8 mouse cellular contexts compared by ENCODE assay signal in the genomic region with DNA sequence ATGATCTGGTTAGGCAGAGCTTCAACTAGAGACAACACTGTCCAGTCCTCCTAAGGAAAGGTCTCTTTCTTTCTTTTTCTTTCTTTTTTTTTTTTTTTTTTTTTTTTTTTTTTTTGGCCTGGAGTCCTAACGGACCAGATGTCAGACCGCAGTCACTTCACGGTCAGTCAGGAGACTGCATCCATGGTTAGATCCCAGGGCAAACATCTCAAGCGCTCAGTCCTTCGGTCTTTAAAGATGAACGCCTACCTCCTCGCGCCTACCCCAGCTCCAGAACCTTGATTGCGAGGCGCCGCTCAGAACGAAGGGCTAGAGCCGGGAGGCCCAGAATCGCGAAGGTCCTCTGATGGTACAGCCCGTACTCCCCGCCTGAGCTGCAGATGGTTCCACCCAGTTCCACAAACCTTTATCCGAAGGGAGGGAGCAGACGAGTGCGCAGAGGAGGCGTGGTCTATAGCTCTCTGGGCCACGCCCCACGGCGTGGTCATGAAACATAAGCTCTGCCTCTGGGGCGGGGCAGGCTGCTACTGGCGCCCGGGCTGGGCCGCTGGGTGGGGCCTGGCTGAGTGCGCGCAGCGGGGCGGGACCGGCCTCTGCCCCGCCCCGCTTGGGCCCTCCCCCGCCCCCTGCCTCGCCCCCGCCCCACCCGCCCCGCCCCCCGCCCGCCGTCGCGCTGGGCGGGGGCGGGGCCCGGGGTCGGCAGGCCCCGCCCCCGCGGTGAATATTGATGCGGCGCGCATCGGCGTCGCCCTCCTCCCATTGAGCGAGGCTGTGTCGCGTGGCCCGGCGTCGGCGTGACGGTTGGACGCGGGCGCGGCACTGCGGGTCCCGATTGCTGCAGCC. TPM values are rescaled to one million over a fixed set of nuclear protein-coding genes. Genes with fewer than 3 reads are reported as not detected.
DNase-seq lines count a peak whose midpoint lies in the region; ATAC-seq lines count a peak whose summit lies in the region.

A gene (plus strand): TSS at position 720 of the 843 bp plus-strand sequence.

- WGBS in hindbrain, embryonic 14.5 days, result under 1% methylated on average over 36 of the region's 72 CpGs

- peak; percentile 99 for DNase-seq in R1 (ENCODE audit: low read depth, low spot score)
- peak; percentile 98 to 99 for DNase-seq in cerebellum, postnatal 25 days
- DNase-seq in frontal cortex, postnatal 25 days (ENCODE audit: low spot score in 2 of 2), result peak; percentile 97 to 98
- peak; percentile 100 for DNase-seq in hindbrain, embryonic 14.5 days (ENCODE audit: low spot score)
- DNase-seq in layer of hippocampus, postnatal 36 days, result peak; percentile 98 to 99
- peak; percentile 100 for DNase-seq in lung, postnatal 36 days
- peak; percentile 100 for DNase-seq in retina, postnatal 1 day
- DNase-seq in urinary bladder, adult 18-20 months (ENCODE audit: low spot score in 2 of 2), result peak; percentile 94 to 97

- H3K27me3 ChIP-seq in hindbrain, embryonic 14.5 days (ENCODE audit: control insufficient read depth, insufficient read depth, low read length), result no peaks in the 10 kb centered on the region

- ATAC-seq in hindbrain, embryonic 14.5 days (ENCODE audit: low FRiP score), result peak; percentile 95

- peak within 1 kb of the TSS; percentile 99 for H3K27ac ChIP-seq in hindbrain, embryonic 14.5 days

- H3K9ac ChIP-seq in hindbrain, embryonic 14.5 days, result peak within 1 kb of the TSS; percentile 91

- peak within 1 kb of the TSS; percentile 85 for H3K4me3 ChIP-seq in hindbrain, embryonic 14.5 days (replicated peaks; ENCODE audit: low read length)

- peaks cover 37% of the 10 kb centered on the region for H3K4me1 ChIP-seq in hindbrain, embryonic 14.5 days (replicated peaks; ENCODE audit: control insufficient read depth, insufficient read depth, low read length)

- H3K9me3 ChIP-seq in hindbrain, embryonic 14.5 days (ENCODE audit: control insufficient read depth, low read length), result no peaks in the 10 kb centered on the region

- no peaks in the 10 kb centered on the region for H3K36me3 ChIP-seq in hindbrain, embryonic 14.5 days (replicated peaks; ENCODE audit: control insufficient read depth, insufficient read depth)

- H3K4me2 ChIP-seq in hindbrain, embryonic 14.5 days (replicated peaks), result peak within 1 kb of the TSS; percentile 65

RNA-seq across cellular contexts. Expression of the gene that starts here (rescaled TPM):
- 47.3 and 47.5 TPM in 2 replicates for polyA plus RNA-seq in hindbrain, embryonic 14.5 days (2014; fragmentation: Nextera tagmentation; extraction: Ambion mirVana)
- total RNA-seq in layer of hippocampus, postnatal 36 days (2021), result 10 to 100 TPM; 14.6 to 17.2 TPM

Comparison
In these comparisons a context has a peak if more than half of its experiments do, and no peak if none do; other contexts are left out.
1. Peak in every context shown above with its lines: DNase-seq, ATAC-seq, H3K4me3 ChIP-seq and H3K27ac ChIP-seq.